Mouse (Mus musculus): Measurements from ENCODE around the gene Mfng. TPM values are rescaled to one million over a fixed set of nuclear protein-coding genes. Genes with fewer than 3 reads are reported as not detected.

Gene Mfng
- polyA plus RNA-seq, 1 experiment from 2014 or later: 10.3 TPM

- Histone ChIP-seq H3K4me3 (peak within 1 kb of the TSS; percentile 64), H3K4me1 (peaks cover 29% of the 10 kb centered on the region), H3K27ac (no peak within 1 kb of the TSS), H3K27me3 (ENCODE audit: insufficient read depth, poor library complexity, severe bottlenecking) (peaks cover 88% of the 10 kb centered on the region), H3K36me3 (no peaks in the 10 kb centered on the region), H3K9me3 (no peaks in the 10 kb centered on the region)
- no peak for DNase-seq (ENCODE audit: low spot score)
- 2% methylated on average over 88 of the region's 89 CpGs for WGBS
These were observed 54.7 kb downstream of the Mfng start, which contains the start of gene Elfn2 for GRCm38 (mm10) chr15:78718290-78719250. Elfn2 (minus strand) TSS chr15:78718771.

- 53% methylated on average over 13 of the region's 13 CpGs for WGBS
- DNase-seq (ENCODE audit: low spot score): no peak
- Histone ChIP-seq H3K27me3 (ENCODE audit: insufficient read depth, poor library complexity, severe bottlenecking) (peaks cover 91% of the 10 kb centered on the region), H3K36me3 (no peaks in the 10 kb centered on the region), H3K9me3 (no peaks in the 10 kb centered on the region), H3K27ac (no peak overlapping the region), H3K4me1 (peaks cover 38% of the 10 kb centered on the region), H3K4me3 (no peak overlapping the region)
These were observed 56.3 kb downstream of the Mfng start for GRCm38 (mm10) chr15:78716936-78717335.

- H3K36me3 ChIP-seq: no peaks in the 10 kb centered on the region
- no peaks in the 10 kb centered on the region for H3K9me3 ChIP-seq
These were observed 57.4 kb downstream of the Mfng start for GRCm38 (mm10) chr15:78715856-78716255.

GRCm38 (mm10) chr15:78713751-78714150 is 59.5 kb downstream of the Mfng start:
- Histone ChIP-seq H3K36me3 (no peaks in the 10 kb centered on the region), H3K4me3 (no peak overlapping the region), H3K4me1 (peaks cover 21% of the 10 kb centered on the region), H3K27me3 (ENCODE audit: insufficient read depth, poor library complexity, severe bottlenecking) (peaks cover 97% of the 10 kb centered on the region), H3K9me3 (no peaks in the 10 kb centered on the region), H3K27ac (no peak overlapping the region)
- no peak for DNase-seq (ENCODE audit: low spot score)
- 78% methylated on average over 7 of the region's 7 CpGs for WGBS

More at GRCm38 (mm10) chr15:78715856-78716255, 57.4 kb downstream of the Mfng start:
- Histone ChIP-seq H3K27ac (no peak overlapping the region), H3K4me3 (no peak overlapping the region), H3K27me3 (ENCODE audit: insufficient read depth, poor library complexity, severe bottlenecking) (peaks cover 99% of the 10 kb centered on the region), H3K4me1 (peaks cover 38% of the 10 kb centered on the region)
- WGBS: 33% methylated on average over 5 of the region's 5 CpGs
- DNase-seq (ENCODE audit: low spot score): no peak

- Histone ChIP-seq H3K9me3 (no peaks in the 10 kb centered on the region), H3K27me3 (ENCODE audit: insufficient read depth, poor library complexity, severe bottlenecking) (peaks cover 97% of the 10 kb centered on the region), H3K27ac (no peak overlapping the region), H3K36me3 (no peaks in the 10 kb centered on the region), H3K4me1 (peaks cover 13% of the 10 kb centered on the region), H3K4me3 (peak overlapping the region; percentile 44)
- DNase-seq (ENCODE audit: low spot score): no peak
- WGBS: 8% methylated on average over 53 of the region's 53 CpGs
These were observed 60.7 kb downstream of the Mfng start for GRCm38 (mm10) chr15:78712335-78713258.

GRCm38 (mm10) chr15:78711935-78712334 is 61.3 kb downstream of the Mfng start:
- no peak for DNase-seq (ENCODE audit: low spot score)
- no peaks in the 10 kb centered on the region for H3K9me3 ChIP-seq
- H3K36me3 ChIP-seq: no peaks in the 10 kb centered on the region
- peaks cover 92% of the 10 kb centered on the region for H3K27me3 ChIP-seq (ENCODE audit: insufficient read depth, poor library complexity, severe bottlenecking)
- H3K4me1 ChIP-seq: peaks cover 12% of the 10 kb centered on the region
- 66% methylated on average over 7 of the region's 7 CpGs for WGBS
- no peak overlapping the region for H3K4me3 ChIP-seq
- no peak overlapping the region for H3K27ac ChIP-seq

GRCm38 (mm10) chr15:78710634-78711033 is 62.6 kb downstream of the Mfng start:
- H3K36me3 ChIP-seq: no peaks in the 10 kb centered on the region
- 55% methylated on average over 6 of the region's 6 CpGs for WGBS
- no peaks in the 10 kb centered on the region for H3K9me3 ChIP-seq
- peaks cover 9% of the 10 kb centered on the region for H3K4me1 ChIP-seq
- no peak overlapping the region for H3K4me3 ChIP-seq
- peaks cover 82% of the 10 kb centered on the region for H3K27me3 ChIP-seq (ENCODE audit: insufficient read depth, poor library complexity, severe bottlenecking)
- no peak overlapping the region for H3K27ac ChIP-seq
- DNase-seq (ENCODE audit: low spot score): no peak

- Histone ChIP-seq H3K36me3 (no peaks in the 10 kb centered on the region), H3K27ac (no peak overlapping the region), H3K9me3 (no peaks in the 10 kb centered on the region), H3K4me3 (no peak overlapping the region), H3K4me1 (peaks cover 9% of the 10 kb centered on the region), H3K27me3 (ENCODE audit: insufficient read depth, poor library complexity, severe bottlenecking) (peaks cover 80% of the 10 kb centered on the region)
- DNase-seq (ENCODE audit: low spot score): no peak
- 29% methylated on average over 7 of the region's 7 CpGs for WGBS
These were observed 63.5 kb downstream of the Mfng start for GRCm38 (mm10) chr15:78709767-78710166.

- H3K4me3 ChIP-seq: no peak overlapping the region
- H3K27ac ChIP-seq: no peak overlapping the region
- peaks cover 64% of the 10 kb centered on the region for H3K27me3 ChIP-seq (ENCODE audit: insufficient read depth, poor library complexity, severe bottlenecking)
- no peaks in the 10 kb centered on the region for H3K9me3 ChIP-seq
- H3K36me3 ChIP-seq: no peaks in the 10 kb centered on the region
- DNase-seq (ENCODE audit: low spot score): no peak
- 58% methylated on average over 3 of the region's 3 CpGs for WGBS
- peaks cover 17% of the 10 kb centered on the region for H3K4me1 ChIP-seq
These were observed 66.6 kb downstream of the Mfng start for GRCm38 (mm10) chr15:78706630-78707029.

Other genes starting within 250 kb of the Mfng start
- 19.0 and 28.4 TPM in 2 replicates for gene C1qtnf6, start 242.1 kb downstream of the Mfng start, polyA plus RNA-seq (2016; fragmentation: Nextera tagmentation; extraction: Ambion mirVana)
- 0.12 TPM in 1 of 2 replicates, not detected in the other for gene Sstr3, start 228.8 kb downstream of the Mfng start, polyA plus RNA-seq (2016; fragmentation: Nextera tagmentation; extraction: Ambion mirVana)
- gene Rac2, start 200.7 kb downstream of the Mfng start, polyA plus RNA-seq (2016; fragmentation: Nextera tagmentation; extraction: Ambion mirVana): 5.9 and 13.0 TPM in 2 replicates
- 2.3 and 5.0 TPM in 2 replicates for gene Cyth4, start 176.4 kb downstream of the Mfng start, polyA plus RNA-seq (2016; fragmentation: Nextera tagmentation; extraction: Ambion mirVana)
- 0.02 TPM in 1 of 2 replicates, not detected in the other for gene Elfn2, start 54.7 kb downstream of the Mfng start, polyA plus RNA-seq (2016; fragmentation: Nextera tagmentation; extraction: Ambion mirVana)
- gene Card10, start 29.6 kb upstream of the Mfng start, polyA plus RNA-seq (2016; fragmentation: Nextera tagmentation; extraction: Ambion mirVana): 3.5 and 4.0 TPM in 2 replicates
- 35.1 and 37.3 TPM in 2 replicates for gene Cdc42ep1, start 69.1 kb upstream of the Mfng start, polyA plus RNA-seq (2016; fragmentation: Nextera tagmentation; extraction: Ambion mirVana)
- 2.2 TPM in 1 of 2 replicates, not detected in the other for gene Lgals2, start 82.1 kb upstream of the Mfng start, polyA plus RNA-seq (2016; fragmentation: Nextera tagmentation; extraction: Ambion mirVana)
- 51.5 and 56.6 TPM in 2 replicates for gene Gga1, start 103.7 kb upstream of the Mfng start, polyA plus RNA-seq (2016; fragmentation: Nextera tagmentation; extraction: Ambion mirVana)
- 0.11 and 0.38 TPM in 2 replicates for gene Gm49510, start 126.2 kb upstream of the Mfng start, polyA plus RNA-seq (2016; fragmentation: Nextera tagmentation; extraction: Ambion mirVana)
- 33.8 and 44.4 TPM in 2 replicates for gene Sh3bp1, start 126.3 kb upstream of the Mfng start, polyA plus RNA-seq (2016; fragmentation: Nextera tagmentation; extraction: Ambion mirVana)
- 26.5 and 35.7 TPM in 2 replicates for gene Pdxp, start 140.4 kb upstream of the Mfng start, polyA plus RNA-seq (2016; fragmentation: Nextera tagmentation; extraction: Ambion mirVana)
- gene Lgals1, start 153.2 kb upstream of the Mfng start, polyA plus RNA-seq (2016; fragmentation: Nextera tagmentation; extraction: Ambion mirVana): 427 and 466 TPM in 2 replicates
- 45.8 and 70.0 TPM in 2 replicates for gene Nol12, start 161.5 kb upstream of the Mfng start, polyA plus RNA-seq (2016; fragmentation: Nextera tagmentation; extraction: Ambion mirVana)
- gene Triobp, start 174.2 kb upstream of the Mfng start, polyA plus RNA-seq (2016; fragmentation: Nextera tagmentation; extraction: Ambion mirVana): 63.6 and 68.2 TPM in 2 replicates